Mouse (Mus musculus) C2C12 (cell line): ENCODE results near the gene Ppp1r12b. TPM values are rescaled to one million over a fixed set of nuclear protein-coding genes. Genes with fewer than 3 reads are reported as not detected.
A peak's percentile ranks its signal among the peaks of the same experiment; 100 is the strongest.

Experiments used
- H3K27me3 ChIP-seq: one replicate; pipeline ENCODE4 v1.6.1; 2011; ENCODE audit not compliant: control insufficient read depth, insufficient read depth, insufficient read length
- H3K36me3 ChIP-seq: one replicate; pipeline ENCODE4 v1.6.1; 2011; ENCODE audit not compliant: control insufficient read depth, insufficient read depth
- H3K4me3 ChIP-seq: one replicate; pipeline ENCODE4 v1.5.1; 2011; ENCODE audit warnings: mild to moderate bottlenecking, control low read depth; ENCODE audit not compliant: poor library complexity, insufficient read depth, severe bottlenecking
- H3K79me2 ChIP-seq: one replicate; pipeline ENCODE4 v1.6.1; 2011; ENCODE audit not compliant: control insufficient read depth, insufficient read depth
- H3K79me3 ChIP-seq: one replicate; pipeline ENCODE4 v1.6.1; 2011; ENCODE audit warnings: low read depth, control low read depth
- H3ac ChIP-seq: one replicate; pipeline ENCODE3; 2011; ENCODE audit warnings: low read depth; ENCODE audit not compliant: control insufficient read depth, insufficient read length
- CEBPB ChIP-seq: IDR thresholded peaks from one replicate; pipeline ENCODE4 v1.6.1; 2011; ENCODE audit warnings: low read depth, mild to moderate bottlenecking, control low read depth, moderate library complexity
- CTCF ChIP-seq: IDR thresholded peaks from one replicate; pipeline ENCODE4 v1.5.1; 2011; ENCODE audit not compliant: control insufficient read depth, insufficient read depth, insufficient read length
- FOSL1 ChIP-seq: IDR thresholded peaks from one replicate; pipeline ENCODE4 v1.8.0; 2011; ENCODE audit warnings: mild to moderate bottlenecking, low read length; ENCODE audit not compliant: poor library complexity, insufficient read depth, severe bottlenecking
- MAX ChIP-seq: IDR thresholded peaks from one replicate; pipeline ENCODE4 v1.6.1; 2011; ENCODE audit warnings: mild to moderate bottlenecking, control low read depth
- MYOD1 ChIP-seq: IDR thresholded peaks from one replicate; pipeline ENCODE4 v1.6.1; 2011; ENCODE audit warnings: low read depth; ENCODE audit not compliant: control insufficient read depth, insufficient read length
- MYOG ChIP-seq: IDR thresholded peaks from one replicate; pipeline ENCODE4 v1.6.1; 2011; ENCODE audit not compliant: control insufficient read depth, insufficient read length; ENCODE audit errors: extremely low read depth
- USF1 ChIP-seq: IDR thresholded peaks from one replicate; pipeline ENCODE4 v1.6.1; 2011; ENCODE audit warnings: low read depth, mild to moderate bottlenecking, control low read depth, moderate library complexity
- polyA plus RNA-seq: library from polyadenylated mRNA; unstranded; fragments of >200 nt; fragmentation: generic; extraction: Trizol; gene quantifications from one replicate; pipeline ENCODE4 v1.2.1, GENCODE M21; 2012; ENCODE audit warnings: missing spikeins

Ppp1r12b gene
- polyA plus RNA-seq, 1 experiment, result 1.5 TPM

- H3K27me3 ChIP-seq, result no peaks in the 10 kb centered on the region
- H3K36me3 ChIP-seq, result no peaks in the 10 kb centered on the region
- TF ChIP-seq MYOD1 (no peak), FOSL1 (no peak), CTCF (no peak), MYOG (no peak), CEBPB (no peak), USF1 (no peak), MAX (no peak)
- H3K79me3 ChIP-seq, result peaks cover 3% of the 10 kb centered on the region
- H3K79me2 ChIP-seq, result peaks cover 15% of the 10 kb centered on the region
- no peak overlapping the region for H3ac ChIP-seq
- no peak overlapping the region for H3K4me3 ChIP-seq
These were observed 4.9 kb upstream of the Ppp1r12b start for GRCm38 (mm10) chr1:134960634-134961033.

GRCm38 (mm10) chr1:134955050-134955636 is 599 bp downstream of the Ppp1r12b start:
- TF ChIP-seq USF1, result no peak
- no peak for TF ChIP-seq CTCF
- TF ChIP-seq MYOG, result no peak
- no peak for TF ChIP-seq MYOD1
- TF ChIP-seq FOSL1, result no peak
- no peak for TF ChIP-seq CEBPB
- TF ChIP-seq MAX, result no peak
- Histone ChIP-seq H3K79me2 (peaks cover 30% of the 10 kb centered on the region), H3K27me3 (no peaks in the 10 kb centered on the region), H3K36me3 (no peaks in the 10 kb centered on the region), H3K4me3 (peak overlapping the region; percentile 74), H3K79me3 (no peaks in the 10 kb centered on the region), H3ac (peak overlapping the region; percentile 93)

GRCm38 (mm10) chr1:134949946-134950345 is 5.8 kb downstream of the Ppp1r12b start:
- Histone ChIP-seq H3K79me2 (peaks cover 31% of the 10 kb centered on the region), H3K36me3 (no peaks in the 10 kb centered on the region), H3K79me3 (no peaks in the 10 kb centered on the region), H3ac (no peak overlapping the region), H3K27me3 (no peaks in the 10 kb centered on the region), H3K4me3 (no peak overlapping the region)
- no peak for TF ChIP-seq CTCF
- no peak for TF ChIP-seq CEBPB
- TF ChIP-seq USF1, result no peak
- TF ChIP-seq MYOD1, result no peak
- TF ChIP-seq MYOG, result no peak
- TF ChIP-seq FOSL1, result no peak
- TF ChIP-seq MAX, result no peak

- Histone ChIP-seq H3K27me3 (no peaks in the 10 kb centered on the region), H3K4me3 (no peak overlapping the region), H3K79me3 (no peaks in the 10 kb centered on the region), H3ac (no peak overlapping the region), H3K36me3 (no peaks in the 10 kb centered on the region), H3K79me2 (peaks cover 30% of the 10 kb centered on the region)
- TF ChIP-seq CTCF, result no peak
- no peak for TF ChIP-seq FOSL1
- TF ChIP-seq MYOG, result no peak
- TF ChIP-seq MYOD1, result no peak
- no peak for TF ChIP-seq MAX
- TF ChIP-seq USF1, result no peak
- TF ChIP-seq CEBPB, result no peak
These were observed 8.2 kb downstream of the Ppp1r12b start for GRCm38 (mm10) chr1:134947590-134947989.

- no peak for TF ChIP-seq MYOG
- no peak for TF ChIP-seq MAX
- no peak for TF ChIP-seq FOSL1
- no peak for TF ChIP-seq USF1
- no peak for TF ChIP-seq CTCF
- TF ChIP-seq MYOD1, result no peak
- TF ChIP-seq CEBPB, result no peak
- no peaks in the 10 kb centered on the region for H3K27me3 ChIP-seq
- H3K79me3 ChIP-seq, result peaks cover 2% of the 10 kb centered on the region
- H3ac ChIP-seq, result no peak overlapping the region
- H3K79me2 ChIP-seq, result peaks cover 25% of the 10 kb centered on the region
- no peak overlapping the region for H3K4me3 ChIP-seq
- H3K36me3 ChIP-seq, result no peaks in the 10 kb centered on the region
These were observed 12.8 kb downstream of the Ppp1r12b start for GRCm38 (mm10) chr1:134942898-134943297.
